Mouse (Mus musculus): ENCODE data around the gene Sstr3.

GRCm38 (mm10) chr15:78588049-78588448 lies 43.6 kb upstream of the Sstr3 start:
- TF ChIP-seq CTCF (IDR thresholded peaks at IDR 0.05; ENCODE audit: low read depth, low read length): no peak
- TF ChIP-seq EP300 (IDR thresholded peaks at IDR 0.05; ENCODE audit: insufficient read depth, low read depth, low read length): no peak
